Mouse (Mus musculus) embryonic fibroblast, embryonic 13.5 days (primary cell): ENCODE data around the gene Khsrp.

ENCODE experiments used
- CTCF ChIP-seq: IDR thresholded peaks from 2 replicates; pipeline ENCODE4 v1.5.1; 2011; ENCODE audit warnings: mild to moderate bottlenecking, control low read depth, low read length, moderate library complexity, borderline replicate concordance; ENCODE audit not compliant: insufficient read depth
- POLR2A ChIP-seq: IDR thresholded peaks from 2 replicates; pipeline ENCODE4 v1.6.1; 2011; ENCODE audit warnings: low read depth, mild to moderate bottlenecking, control low read depth, low read length, moderate library complexity

- TF ChIP-seq CTCF (no peak), POLR2A (no peak)
Measured at GRCm38 (mm10) chr17:56988441-56988840, 42.9 kb downstream of the Khsrp start.
